15 mouse cellular contexts compared by ENCODE assay signal in genomic region chr10:3684481-3684880, GRCm38 (mm10). TPM values are rescaled to one million over a fixed set of nuclear protein-coding genes. Genes with fewer than 3 reads are reported as not detected.
DNase-seq lines count a peak whose midpoint lies in the region; TF ChIP-seq lines count a peak whose summit lies in the region.
"Had no signal": no experiment of that assay in that cellular context is flagged by ENCODE, and none has a peak within 500 bp of the region (broad histone marks: within the 10 kb centered on the region; RNA-seq: fewer than 3 reads in every experiment).

No protein-coding gene starts in this region.

- H3K36me3 ChIP-seq in kidney, adult 2 months (ENCODE audit: control insufficient read depth, insufficient read depth, low read length), result no peaks in the 10 kb centered on the region
- H3K36me3 ChIP-seq: heart, embryonic 15.5 days had no signal

- WGBS in kidney, adult 2 months, result 39% methylated on average over 2 of the region's 2 CpGs

- H3K27ac ChIP-seq in kidney, adult 2 months (ENCODE audit: insufficient read depth, low read depth, low read length), result no peak overlapping the region
- H3K27ac ChIP-seq: forebrain, embryonic 13.5 days; heart, embryonic 15.5 days had no signal

- no peak overlapping the region for H3K4me3 ChIP-seq in kidney, adult 2 months (ENCODE audit: insufficient read depth, low read depth, low read length)
- H3K4me3 ChIP-seq: forebrain, embryonic 13.5 days; heart, embryonic 15.5 days; megakaryocyte, embryonic 14.5 days had no signal

- intact Hi-C loops in heart, postnatal 10 days (cut with DNase I), result no loop called here
- intact Hi-C loops in left cerebral cortex, postnatal 10 days (cut with DNase I), result no loop called here

- no peak for TF ChIP-seq CTCF in kidney, adult 2 months (conservative IDR thresholded peaks at IDR 0.05; ENCODE audit: insufficient read depth, insufficient read length, low read depth, low read length)

- H3K27me3 ChIP-seq in kidney, adult 2 months (replicated peaks; ENCODE audit: control insufficient read depth, insufficient read depth, low read length), result no peaks in the 10 kb centered on the region
- H3K27me3 ChIP-seq: CH12.LX; forebrain, embryonic 13.5 days; heart, embryonic 15.5 days; megakaryocyte, embryonic 14.5 days had no signal

- TF ChIP-seq POLR2A in kidney, adult 2 months (IDR thresholded peaks at IDR 0.05; ENCODE audit: low read depth, low read length), result no peak

- DNase-seq in adrenal gland, adult 2 months, result peak; percentile 55
- no peak for DNase-seq in adrenal gland, adult 18-20 months (ENCODE audit: low spot score in 2 of 2)
- peak; percentile 50 for DNase-seq in kidney, adult 2 months
- no peak for DNase-seq in kidney, adult 18-20 months
- DNase-seq in adrenal gland, postnatal 14 days, result peak; percentile 24
- DNase-seq in heart, postnatal 10 days, result peak; percentile 61 to 68
- DNase-seq in left cerebral cortex, postnatal 10 days (ENCODE audit: extremely low spot score in 1 of 2, low spot score in 2 of 2), result no peak
- DNase-seq in left cerebral cortex, adult 9 months (ENCODE audit: low spot score in 2 of 2), result no peak
- DNase-seq: cerebellum, postnatal 14 days; lung, postnatal 14 days; right cerebral cortex, adult 18-20 months had no signal

- no peaks in the 10 kb centered on the region for H3K4me1 ChIP-seq in kidney, adult 2 months (ENCODE audit: control insufficient read depth, insufficient read depth, low read length)
- H3K4me1 ChIP-seq: forebrain, embryonic 13.5 days; heart, embryonic 15.5 days; megakaryocyte, embryonic 14.5 days had no signal

RNA-seq across cellular contexts. Expression of gene Plekhg1, which starts 55.7 kb away (rescaled TPM):
- total RNA-seq in adrenal gland, adult 2 months (2021), result 1 to 10 TPM; 5.0 to 5.8 TPM
- polyA plus RNA-seq in adrenal gland, adult 2 months (2012; rRNA removed), result 1.5 and 1.7 TPM in 2 replicates
- total RNA-seq in adrenal gland, adult 18-20 months (2021), result 1 to 10 TPM; 5.0 to 5.3 TPM
- polyA plus RNA-seq in kidney, adult 2 months (2012; rRNA removed), result 5.0 TPM in 2 replicates
- 9.8 and 11.5 TPM in 2 replicates for total RNA-seq in adrenal gland, postnatal 14 days (2021)
- 10 to 100 TPM; 23.3 to 23.4 TPM for total RNA-seq in heart, postnatal 10 days (2021)
- 10 to 100 TPM; 13.1 to 17.9 TPM for total RNA-seq in left cerebral cortex, postnatal 10 days (2021)

Comparison
In these comparisons a context has a peak if more than half of its experiments do, and no peak if none do; other contexts are left out.
1. DNase-seq: peak in adrenal gland, adult 2 months (single experiment), kidney, adult 2 months (single experiment), adrenal gland, postnatal 14 days (single experiment) and heart, postnatal 10 days (2 of 2); none in adrenal gland, adult 18-20 months (0 of 2), kidney, adult 18-20 months (single experiment), left cerebral cortex, postnatal 10 days (0 of 2) and left cerebral cortex, adult 9 months (0 of 2).